Mouse (Mus musculus): ENCODE results near the gene Mad2l2.

DNA sequence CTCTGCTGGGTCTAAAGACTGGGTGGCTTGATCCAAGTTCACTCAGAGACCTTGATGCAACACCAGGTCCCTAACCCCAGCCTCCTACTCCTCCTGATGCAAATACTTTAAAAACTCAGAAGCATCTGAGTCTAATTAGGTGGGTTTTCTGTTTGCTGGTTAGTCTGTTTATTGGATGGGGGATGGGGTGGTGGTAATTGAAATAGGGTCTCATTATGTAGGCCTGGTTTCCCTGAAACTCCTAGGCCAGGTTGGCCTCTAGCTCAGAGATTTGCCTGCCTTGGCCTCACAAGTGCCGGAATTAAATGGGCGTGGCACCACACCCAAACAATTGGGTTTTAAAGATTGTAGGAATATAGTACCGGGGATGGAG is 7.5 kb upstream of the Mad2l2 start:
- TF ChIP-seq GATA1 (IDR thresholded peaks at IDR 0.05; ENCODE audit: borderline replicate concordance, low read length) (no peak), CTCF (IDR thresholded peaks at IDR 0.05; ENCODE audit: low read depth, low read length) (no peak)

Measured in G1E (cell line).